Comparison of ENCODE assay signal across 23 mouse cellular contexts in the genomic region with DNA sequence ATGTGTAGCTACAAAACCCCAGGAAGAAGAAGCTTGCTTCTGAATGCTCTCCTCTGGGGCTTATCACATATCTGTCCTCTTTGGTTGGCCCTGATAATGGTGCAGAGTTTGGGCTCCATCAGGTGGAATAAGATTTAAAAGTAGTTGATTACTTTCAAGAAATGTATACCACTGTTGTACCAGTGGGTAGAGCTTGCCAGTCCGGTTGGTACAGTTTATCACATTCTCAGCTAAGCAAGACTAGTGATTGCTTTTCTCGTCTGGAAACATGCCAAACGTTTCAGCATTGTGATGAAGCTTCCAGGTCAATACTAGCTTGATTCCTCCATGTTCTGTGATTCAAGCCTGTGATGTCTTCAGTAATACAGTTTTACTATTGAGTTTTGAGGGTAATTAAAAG.
"Had no signal": no experiment of that assay in that cellular context is flagged by ENCODE, and none has a peak within 500 bp of the region (broad histone marks: within the 10 kb centered on the region; RNA-seq: fewer than 3 reads in every experiment).

No protein-coding gene starts in this region.

- H3K27ac ChIP-seq: gastrocnemius, adult 2 months; heart, embryonic 10.5 days; hindbrain, embryonic 10.5 days; hindbrain, embryonic 12.5 days; hindbrain, embryonic 14.5 days; intestine, embryonic 15.5 days; layer of hippocampus, adult 2 months; left cerebral cortex, adult 2 months; limb, embryonic 10.5 days; limb, embryonic 12.5 days had no signal

- H3K27me3 ChIP-seq: heart, embryonic 12.5 days; hindbrain, embryonic 12.5 days; intestine, embryonic 15.5 days; limb, embryonic 12.5 days had no signal

- H3K4me3 ChIP-seq: gastrocnemius, adult 2 months; heart, embryonic 10.5 days; heart, embryonic 12.5 days; hindbrain, embryonic 10.5 days; hindbrain, embryonic 12.5 days; intestine, embryonic 15.5 days; layer of hippocampus, adult 2 months; left cerebral cortex, adult 2 months; limb, embryonic 10.5 days; limb, embryonic 12.5 days had no signal

- H3K9me3 ChIP-seq: heart, embryonic 10.5 days; heart, embryonic 12.5 days; hindbrain, embryonic 10.5 days; hindbrain, embryonic 12.5 days; intestine, embryonic 15.5 days; limb, embryonic 10.5 days; limb, embryonic 12.5 days had no signal

- H3K4me2 ChIP-seq: heart, embryonic 12.5 days; hindbrain, embryonic 12.5 days; hindbrain, embryonic 14.5 days; intestine, embryonic 15.5 days; limb, embryonic 12.5 days had no signal

- DNase-seq: gastrocnemius, adult 2 months; gastrocnemius, postnatal 10 days; gastrocnemius, postnatal 25 days; heart, adult 18-20 months; heart, postnatal 10 days; heart, postnatal 4 days; kidney, adult 18-20 months; kidney, postnatal 25 days; kidney, postnatal 4 days; liver had no signal

- H3K4me1 ChIP-seq: heart, embryonic 10.5 days; heart, embryonic 12.5 days; hindbrain, embryonic 10.5 days; hindbrain, embryonic 12.5 days; intestine, embryonic 15.5 days; limb, embryonic 10.5 days; limb, embryonic 12.5 days had no signal

- H3K36me3 ChIP-seq: heart, embryonic 10.5 days; heart, embryonic 12.5 days; hindbrain, embryonic 10.5 days; hindbrain, embryonic 12.5 days; intestine, embryonic 15.5 days; limb, embryonic 10.5 days; limb, embryonic 12.5 days had no signal

- H3K9ac ChIP-seq: heart, embryonic 12.5 days; hindbrain, embryonic 12.5 days; hindbrain, embryonic 14.5 days; intestine, embryonic 15.5 days; limb, embryonic 12.5 days had no signal

- ATAC-seq: hindbrain, embryonic 16.5 days; inflammation-experienced regulatory T-cells, adult 6 months; intestine, embryonic 15.5 days; intestine, postnatal 0 days had no signal
